Mouse (Mus musculus): ENCODE data around the gene Hes1.

DNA sequence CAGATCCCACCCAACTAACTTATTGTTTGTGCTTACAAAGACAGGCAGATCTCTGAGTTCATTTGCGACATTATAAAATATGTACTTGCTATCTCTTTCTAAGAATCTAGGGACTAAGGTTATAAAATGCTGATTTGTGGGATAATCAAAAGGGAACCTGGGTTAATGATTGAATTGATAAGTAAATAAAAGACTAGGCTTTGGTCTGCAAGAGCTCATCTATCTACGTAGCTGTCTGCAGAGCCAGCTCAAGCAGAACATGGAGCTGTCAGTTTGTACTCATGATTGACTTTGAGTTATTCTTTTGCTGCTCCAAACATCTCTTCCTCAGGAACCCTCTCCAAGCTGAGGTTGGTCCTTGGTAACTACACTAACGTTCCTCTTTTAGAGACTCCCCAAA is 46.3 kb downstream of the Hes1 start:
- TF ChIP-seq CTCF (IDR thresholded peaks at IDR 0.05; ENCODE audit: low read depth, low read length) = no peak
- TF ChIP-seq EP300 (IDR thresholded peaks at IDR 0.05; ENCODE audit: insufficient read depth, low read depth, low read length) = no peak
- no peak for TF ChIP-seq POLR2A (IDR thresholded peaks at IDR 0.05; ENCODE audit: insufficient read depth, low read length)

All from ES-Bruce4 (cell line).